Mouse (Mus musculus): ENCODE data around the gene Neil1. TPM values are rescaled to one million over a fixed set of nuclear protein-coding genes. Genes with fewer than 3 reads are reported as not detected.

The Neil1 gene
- polyA plus RNA-seq, 1 experiment from 2014 or later = 5.8 TPM

DNA sequence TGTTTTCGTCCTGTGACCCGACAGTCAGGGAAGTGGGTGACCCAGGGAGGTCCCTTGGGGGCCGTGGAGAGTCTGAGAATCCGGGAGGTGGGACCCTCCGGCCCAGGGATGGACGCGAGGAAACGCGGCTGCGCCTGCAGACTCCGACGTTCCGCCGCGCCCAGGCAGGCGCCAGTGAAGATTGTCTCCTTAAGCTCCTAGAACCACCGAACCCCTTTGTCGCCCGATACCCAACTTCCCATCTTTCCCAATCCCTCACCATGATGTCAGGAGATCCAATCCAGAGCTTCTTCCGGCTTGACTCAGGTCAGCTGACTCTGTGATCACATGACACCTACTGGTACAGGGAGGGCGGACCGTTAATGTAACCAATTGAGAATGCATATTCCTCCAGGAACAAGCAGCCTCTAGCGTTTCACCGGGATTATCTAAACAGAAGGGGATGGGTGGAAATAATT lies 9.9 kb upstream of the Neil1 start, which contains the start of gene Commd4:
Gene Commd4, minus strand, starts transcription at position 319 of the 458 bp plus-strand sequence.
- under 1% methylated on average over 24 of the region's 24 CpGs for WGBS
- no peak within 1 kb of the TSS for H3K27ac ChIP-seq (replicated peaks; ENCODE audit: low read depth, low read length)
- DNase-seq (ENCODE audit: low spot score) = peak; percentile 97

DNA sequence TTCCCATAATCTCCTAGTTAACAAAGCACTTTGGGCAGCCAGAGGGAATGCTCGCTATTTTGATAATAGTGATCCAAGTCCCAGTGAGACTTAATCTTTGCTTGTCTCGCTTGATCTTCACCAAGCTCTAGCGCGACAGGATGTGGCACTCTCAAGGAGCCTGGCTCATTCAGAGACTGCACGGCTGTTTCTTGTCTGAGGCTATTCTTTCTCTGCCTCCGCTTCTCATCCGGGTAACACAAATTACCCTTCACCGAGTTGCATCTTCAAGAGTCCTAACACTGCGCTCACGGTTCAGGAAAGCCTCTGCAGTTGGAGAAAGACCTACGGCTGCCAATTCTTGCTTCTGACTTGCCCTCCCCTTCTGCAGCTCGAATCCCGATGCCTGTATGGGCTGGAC lies 9.4 kb upstream of the Neil1 start:
- 35% methylated on average over 13 of the region's 13 CpGs for WGBS
- peak overlapping the region; percentile 64 for H3K4me2 ChIP-seq (ENCODE audit: low read depth, low read length)
- H3K27ac ChIP-seq (replicated peaks; ENCODE audit: low read depth, low read length) = no peak overlapping the region
- no peak for ATAC-seq (replicated peaks; ENCODE audit: insufficient number of reproducible peaks, low FRiP score, low TSS enrichment, low read depth)
- H3K9ac ChIP-seq (replicated peaks; ENCODE audit: low read length) = peak overlapping the region; percentile 68
- no peaks in the 10 kb centered on the region for H3K9me3 ChIP-seq (replicated peaks; ENCODE audit: control insufficient read depth, low read length)
- H3K27me3 ChIP-seq (ENCODE audit: control insufficient read depth, insufficient read depth, low read length) = no peaks in the 10 kb centered on the region
- no peaks in the 10 kb centered on the region for H3K4me1 ChIP-seq (ENCODE audit: control insufficient read depth, insufficient read depth, low read length)
- DNase-seq (ENCODE audit: low spot score) = no peak
- H3K4me3 ChIP-seq (ENCODE audit: low read depth, low read length) = peak overlapping the region; percentile 63
- no peaks in the 10 kb centered on the region for H3K36me3 ChIP-seq (replicated peaks; ENCODE audit: control insufficient read depth, insufficient read depth, low read depth, low read length)

More for the DNA sequence above, 9.9 kb upstream of the Neil1 start, which contains the start of gene Commd4:
- H3K4me3 ChIP-seq (ENCODE audit: low read depth, low read length) = peak within 1 kb of the TSS; percentile 63
- no peaks in the 10 kb centered on the region for H3K36me3 ChIP-seq (replicated peaks; ENCODE audit: control insufficient read depth, insufficient read depth, low read depth, low read length)
- H3K9me3 ChIP-seq (replicated peaks; ENCODE audit: control insufficient read depth, low read length) = no peaks in the 10 kb centered on the region
- H3K9ac ChIP-seq (replicated peaks; ENCODE audit: low read length) = peak within 1 kb of the TSS; percentile 68
- H3K4me2 ChIP-seq (ENCODE audit: low read depth, low read length) = peak within 1 kb of the TSS; percentile 64
- H3K4me1 ChIP-seq (ENCODE audit: control insufficient read depth, insufficient read depth, low read length) = no peaks in the 10 kb centered on the region
- ATAC-seq (replicated peaks; ENCODE audit: insufficient number of reproducible peaks, low FRiP score, low TSS enrichment, low read depth) = peak; percentile 76
- H3K27me3 ChIP-seq (ENCODE audit: control insufficient read depth, insufficient read depth, low read length) = no peaks in the 10 kb centered on the region

DNA sequence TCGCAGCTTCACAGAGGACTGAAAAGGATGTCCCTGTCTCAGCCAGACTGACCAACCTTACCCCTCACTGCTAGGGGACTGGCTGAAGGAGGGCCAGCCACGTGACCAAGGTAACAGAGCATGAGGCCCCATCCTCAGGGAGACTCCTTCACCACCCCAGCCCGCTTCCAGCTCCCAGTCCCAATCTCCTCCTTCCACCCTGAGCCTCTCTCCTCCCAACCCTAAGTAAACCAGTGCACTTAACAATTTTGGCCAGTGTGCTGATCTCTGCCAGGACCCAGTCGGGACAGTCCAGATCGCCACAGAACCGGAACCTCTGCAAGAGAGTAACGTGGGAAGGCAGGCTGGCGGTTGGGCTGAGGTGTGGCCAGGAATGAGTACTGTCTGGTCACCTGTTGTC lies 8.7 kb upstream of the Neil1 start:
- DNase-seq (ENCODE audit: low spot score) = no peak
- Histone ChIP-seq H3K4me2 (ENCODE audit: low read depth, low read length) (no peak overlapping the region), H3K4me1 (ENCODE audit: control insufficient read depth, insufficient read depth, low read length) (no peaks in the 10 kb centered on the region), H3K9me3 (replicated peaks; ENCODE audit: control insufficient read depth, low read length) (no peaks in the 10 kb centered on the region), H3K9ac (replicated peaks; ENCODE audit: low read length) (no peak overlapping the region), H3K27ac (replicated peaks; ENCODE audit: low read depth, low read length) (no peak overlapping the region), H3K4me3 (ENCODE audit: low read depth, low read length) (no peak overlapping the region), H3K27me3 (ENCODE audit: control insufficient read depth, insufficient read depth, low read length) (no peaks in the 10 kb centered on the region), H3K36me3 (replicated peaks; ENCODE audit: control insufficient read depth, insufficient read depth, low read depth, low read length) (no peaks in the 10 kb centered on the region)
- ATAC-seq (replicated peaks; ENCODE audit: insufficient number of reproducible peaks, low FRiP score, low TSS enrichment, low read depth) = no peak
- WGBS = 93% methylated on average over 8 of the region's 8 CpGs

DNA sequence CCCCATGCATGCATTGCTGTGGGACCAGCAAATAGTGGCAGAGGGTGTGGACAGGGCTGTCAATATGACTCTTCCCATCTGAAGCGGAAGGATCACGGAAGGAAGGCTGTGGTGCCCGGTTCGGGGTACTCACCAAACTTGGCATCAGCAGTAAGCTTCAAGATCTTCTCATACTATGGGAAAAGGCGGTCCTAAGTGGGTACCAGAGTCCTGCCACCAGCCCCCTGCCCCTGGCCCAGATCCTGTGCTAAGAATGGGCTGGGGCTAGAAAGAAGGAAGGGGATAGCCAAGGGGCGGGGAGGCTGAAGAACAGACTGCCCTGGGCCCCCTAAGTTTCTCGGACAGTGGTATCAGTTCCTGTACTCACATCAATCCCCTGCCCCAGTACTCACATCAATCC lies 8.3 kb upstream of the Neil1 start:
- H3K36me3 ChIP-seq (replicated peaks; ENCODE audit: control insufficient read depth, insufficient read depth, low read depth, low read length) = no peaks in the 10 kb centered on the region
- no peak for ATAC-seq (replicated peaks; ENCODE audit: insufficient number of reproducible peaks, low FRiP score, low TSS enrichment, low read depth)
- H3K27me3 ChIP-seq (ENCODE audit: control insufficient read depth, insufficient read depth, low read length) = no peaks in the 10 kb centered on the region
- no peak for DNase-seq (ENCODE audit: low spot score)
- no peaks in the 10 kb centered on the region for H3K9me3 ChIP-seq (replicated peaks; ENCODE audit: control insufficient read depth, low read length)
- 84% methylated on average over 7 of the region's 7 CpGs for WGBS
- no peak overlapping the region for H3K4me2 ChIP-seq (ENCODE audit: low read depth, low read length)
- H3K4me3 ChIP-seq (ENCODE audit: low read depth, low read length) = no peak overlapping the region
- no peak overlapping the region for H3K27ac ChIP-seq (replicated peaks; ENCODE audit: low read depth, low read length)
- no peaks in the 10 kb centered on the region for H3K4me1 ChIP-seq (ENCODE audit: control insufficient read depth, insufficient read depth, low read length)
- H3K9ac ChIP-seq (replicated peaks; ENCODE audit: low read length) = no peak overlapping the region

DNA sequence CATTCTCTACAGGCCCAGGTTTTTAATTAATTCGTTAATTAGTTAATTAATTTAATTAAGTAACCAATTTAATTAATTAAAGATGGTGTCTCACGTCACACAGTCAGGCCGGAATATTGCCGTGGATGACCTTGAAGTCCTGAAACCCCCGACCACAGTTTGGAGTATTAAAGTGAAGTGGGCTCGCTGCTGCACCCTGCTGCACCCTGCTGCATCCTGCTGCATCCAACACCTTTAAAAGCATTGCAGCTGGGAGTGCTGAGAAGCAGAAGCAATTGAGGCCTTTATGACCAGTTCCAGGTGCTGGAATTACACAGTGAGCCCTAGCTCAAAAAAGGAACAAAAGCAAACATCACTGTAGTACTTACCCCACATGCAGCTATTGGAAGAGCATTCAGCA lies 4.2 kb upstream of the Neil1 start:
- Histone ChIP-seq H3K9ac (replicated peaks; ENCODE audit: low read length) (no peak overlapping the region), H3K4me2 (ENCODE audit: low read depth, low read length) (no peak overlapping the region), H3K4me1 (ENCODE audit: control insufficient read depth, insufficient read depth, low read length) (no peaks in the 10 kb centered on the region), H3K27me3 (ENCODE audit: control insufficient read depth, insufficient read depth, low read length) (no peaks in the 10 kb centered on the region), H3K9me3 (replicated peaks; ENCODE audit: control insufficient read depth, low read length) (no peaks in the 10 kb centered on the region), H3K36me3 (replicated peaks; ENCODE audit: control insufficient read depth, insufficient read depth, low read depth, low read length) (no peaks in the 10 kb centered on the region), H3K27ac (replicated peaks; ENCODE audit: low read depth, low read length) (no peak overlapping the region), H3K4me3 (ENCODE audit: low read depth, low read length) (no peak overlapping the region)
- DNase-seq (ENCODE audit: low spot score) = peak; percentile 16
- whole genome bisulfite sequencing = 46% methylated on average over 6 of the region's 6 CpGs
- ATAC-seq (replicated peaks; ENCODE audit: insufficient number of reproducible peaks, low FRiP score, low TSS enrichment, low read depth) = no peak

DNA sequence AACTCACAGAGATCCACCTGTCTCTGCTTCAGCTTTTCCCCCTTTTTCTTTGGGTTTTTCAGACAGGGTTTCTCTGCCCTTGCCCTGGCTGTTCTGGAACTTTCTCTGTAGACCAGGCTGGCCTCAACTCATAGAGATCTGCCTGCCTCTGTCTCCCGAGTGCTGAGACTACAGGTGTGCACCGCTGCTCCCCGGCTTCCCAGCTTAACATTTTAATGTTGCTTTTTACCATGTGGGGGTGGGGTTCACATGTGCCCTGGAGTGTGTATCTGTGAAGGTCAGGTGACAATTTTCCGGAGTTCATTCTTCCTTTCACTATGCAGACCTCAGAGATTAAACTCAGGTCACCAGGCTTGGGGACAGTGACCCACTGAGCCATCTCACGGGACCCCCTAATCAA lies 2.1 kb upstream of the Neil1 start:
- no peaks in the 10 kb centered on the region for H3K9me3 ChIP-seq (replicated peaks; ENCODE audit: control insufficient read depth, low read length)
- H3K4me2 ChIP-seq (ENCODE audit: low read depth, low read length) = no peak overlapping the region
- 83% methylated on average over 5 of the region's 5 CpGs for WGBS
- H3K4me3 ChIP-seq (ENCODE audit: low read depth, low read length) = no peak overlapping the region
- DNase-seq (ENCODE audit: low spot score) (no peak), ATAC-seq (replicated peaks; ENCODE audit: insufficient number of reproducible peaks, low FRiP score, low TSS enrichment, low read depth) (no peak)
- H3K4me1 ChIP-seq (ENCODE audit: control insufficient read depth, insufficient read depth, low read length) = no peaks in the 10 kb centered on the region
- no peaks in the 10 kb centered on the region for H3K36me3 ChIP-seq (replicated peaks; ENCODE audit: control insufficient read depth, insufficient read depth, low read depth, low read length)
- no peaks in the 10 kb centered on the region for H3K27me3 ChIP-seq (ENCODE audit: control insufficient read depth, insufficient read depth, low read length)
- no peak overlapping the region for H3K9ac ChIP-seq (replicated peaks; ENCODE audit: low read length)
- no peak overlapping the region for H3K27ac ChIP-seq (replicated peaks; ENCODE audit: low read depth, low read length)

DNA sequence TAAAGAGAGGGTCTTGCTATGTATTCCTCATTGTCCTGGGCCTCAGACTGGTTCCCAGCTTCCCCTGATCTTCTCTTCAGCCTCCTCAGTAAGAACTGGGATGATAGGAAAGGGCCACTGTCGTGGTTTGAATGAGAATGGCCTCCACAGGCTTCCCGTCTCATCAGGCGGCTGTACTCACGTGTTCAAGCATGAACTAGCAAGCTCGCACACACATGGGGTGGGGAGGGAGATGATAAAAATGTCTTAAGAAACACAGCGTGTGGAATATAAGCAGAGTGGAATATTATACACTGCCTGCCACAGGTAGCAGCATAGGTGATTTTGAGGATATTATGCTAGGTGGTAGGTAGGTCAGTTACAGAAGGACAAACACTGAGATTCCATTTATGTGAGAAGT lies 916 bp upstream of the Neil1 start:
- no peaks in the 10 kb centered on the region for H3K36me3 ChIP-seq (replicated peaks; ENCODE audit: control insufficient read depth, insufficient read depth, low read depth, low read length)
- H3K9ac ChIP-seq (replicated peaks; ENCODE audit: low read length) = no peak overlapping the region
- ATAC-seq (replicated peaks; ENCODE audit: insufficient number of reproducible peaks, low FRiP score, low TSS enrichment, low read depth) (no peak), DNase-seq (ENCODE audit: low spot score) (no peak)
- no peaks in the 10 kb centered on the region for H3K9me3 ChIP-seq (replicated peaks; ENCODE audit: control insufficient read depth, low read length)
- H3K27me3 ChIP-seq (ENCODE audit: control insufficient read depth, insufficient read depth, low read length) = no peaks in the 10 kb centered on the region
- WGBS = 73% methylated on average over 6 of the region's 6 CpGs
- H3K27ac ChIP-seq (replicated peaks; ENCODE audit: low read depth, low read length) = no peak overlapping the region
- no peak overlapping the region for H3K4me2 ChIP-seq (ENCODE audit: low read depth, low read length)
- no peak overlapping the region for H3K4me3 ChIP-seq (ENCODE audit: low read depth, low read length)
- no peaks in the 10 kb centered on the region for H3K4me1 ChIP-seq (ENCODE audit: control insufficient read depth, insufficient read depth, low read length)

DNA sequence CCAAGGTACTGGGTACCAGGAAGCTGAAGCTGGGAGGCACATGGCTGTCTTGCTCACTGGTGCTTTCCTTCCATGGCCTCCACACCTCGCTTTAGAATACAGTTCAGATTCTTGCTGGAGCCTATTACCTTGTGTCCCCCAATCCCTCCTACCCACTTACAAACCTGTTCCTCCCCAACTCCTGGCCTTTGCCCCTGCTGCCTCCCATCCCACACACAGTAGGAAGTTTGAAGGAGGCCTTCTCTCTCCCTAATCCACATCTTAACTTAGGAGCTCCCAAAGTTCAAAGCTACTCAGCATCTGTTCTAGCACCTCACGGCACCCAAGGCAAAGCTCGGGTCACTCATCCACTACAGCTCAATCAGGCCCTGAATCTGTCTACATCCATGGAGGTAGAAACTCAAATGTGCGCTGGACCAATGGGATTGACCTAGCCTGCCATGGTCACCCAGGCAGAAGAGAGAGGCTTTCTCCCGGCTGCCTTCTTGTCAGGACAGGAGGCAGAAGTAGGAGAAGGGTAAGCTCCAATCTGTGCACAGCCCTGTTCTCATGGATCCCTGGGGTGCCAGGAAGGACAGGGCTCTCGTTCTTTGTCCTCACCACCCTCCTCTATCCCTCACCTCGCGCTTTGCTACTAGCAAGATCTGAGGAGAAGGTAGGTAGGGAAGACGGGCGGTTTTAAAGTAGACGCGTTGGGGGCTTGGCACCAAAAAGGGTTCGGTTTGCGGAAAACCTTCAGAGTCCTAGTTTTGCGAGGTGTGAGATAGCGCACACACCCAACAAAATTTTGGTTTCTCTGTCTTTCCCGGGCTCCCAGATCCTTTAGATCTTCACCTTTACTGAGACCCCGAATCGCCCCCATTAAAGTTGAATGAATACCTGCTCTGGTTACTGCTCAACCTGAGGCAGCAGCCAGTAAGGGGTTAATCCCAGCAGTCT lies 631 bp downstream of the Neil1 start:
- Histone ChIP-seq H3K9me3 (replicated peaks; ENCODE audit: control insufficient read depth, low read length) (no peaks in the 10 kb centered on the region), H3K9ac (replicated peaks; ENCODE audit: low read length) (peak overlapping the region; percentile 61), H3K4me3 (ENCODE audit: low read depth, low read length) (peak overlapping the region; percentile 40), H3K4me1 (ENCODE audit: control insufficient read depth, insufficient read depth, low read length) (no peaks in the 10 kb centered on the region), H3K27ac (replicated peaks; ENCODE audit: low read depth, low read length) (no peak overlapping the region), H3K36me3 (replicated peaks; ENCODE audit: control insufficient read depth, insufficient read depth, low read depth, low read length) (no peaks in the 10 kb centered on the region), H3K27me3 (ENCODE audit: control insufficient read depth, insufficient read depth, low read length) (no peaks in the 10 kb centered on the region), H3K4me2 (ENCODE audit: low read depth, low read length) (peak overlapping the region; percentile 75)
- DNase-seq (ENCODE audit: low spot score) (peak; percentile 15), ATAC-seq (replicated peaks; ENCODE audit: insufficient number of reproducible peaks, low FRiP score, low TSS enrichment, low read depth) (peak; percentile 27; the same call in 1 of the 2 replicates)
- 8% methylated on average over 19 of the region's 19 CpGs for WGBS
